Mouse (Mus musculus) brain, embryonic 14.5 days (tissue): Measurements from ENCODE around the gene Nlgn2.

ENCODE experiments used
- CTCF ChIP-seq: fragments of 200-500 bp; IDR thresholded peaks from 2 replicates; pipeline ENCODE4 v1.5.1; 2012; ENCODE audit warnings: inconsistent platforms, mild to moderate bottlenecking, moderate library complexity, borderline replicate concordance; ENCODE audit not compliant: insufficient read depth, insufficient read length; ENCODE audit errors: extremely low read depth
- POLR2A ChIP-seq: fragments of 200-500 bp; IDR thresholded peaks from 2 replicates; pipeline ENCODE4 v1.6.1; 2012; ENCODE audit warnings: mild to moderate bottlenecking, inconsistent platforms, borderline replicate concordance; ENCODE audit not compliant: poor library complexity, insufficient read depth, insufficient read length, severe bottlenecking; ENCODE audit errors: extremely low read depth

DNA sequence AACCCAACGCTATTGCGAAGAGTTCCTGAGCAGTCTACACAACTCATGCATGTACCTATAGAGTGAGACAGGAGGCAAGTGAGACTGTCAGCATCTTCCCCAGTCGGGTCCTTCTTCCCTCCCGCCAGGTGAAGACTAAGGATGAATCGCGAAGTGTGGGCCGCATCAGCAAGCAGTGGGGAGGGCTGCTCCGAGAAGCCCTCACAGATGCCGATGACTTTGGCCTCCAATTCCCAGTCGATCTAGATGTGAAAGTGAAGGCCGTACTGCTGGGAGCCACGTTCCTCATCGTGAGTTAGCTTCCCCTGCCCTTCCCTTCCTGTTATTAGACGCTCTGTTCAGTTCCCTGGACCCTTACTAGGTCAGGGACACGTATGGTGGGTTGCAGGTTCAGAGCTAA is 12.3 kb upstream of the Nlgn2 start:
- no peak for TF ChIP-seq POLR2A
- no peak for TF ChIP-seq CTCF
